Mouse (Mus musculus) CH12.LX (cell line): Measurements from ENCODE around the gene Astn2. TPM values are rescaled to one million over a fixed set of nuclear protein-coding genes. Genes with fewer than 3 reads are reported as not detected.

Source experiments
- DNase-seq: peaks from one replicate; pipeline ENCODE4 v3.0.0-alpha.2; 2013; ENCODE audit errors: extremely low read depth
- H3K27ac ChIP-seq: 2 replicates; pipeline ENCODE4 v1.5.1; 2012; ENCODE audit warnings: low read depth, mild to moderate bottlenecking, control low read depth, moderate library complexity; ENCODE audit not compliant: insufficient read depth
- H3K27me3 ChIP-seq: replicated peaks from 2 replicates; pipeline ENCODE3; 2012; ENCODE audit warnings: inconsistent platforms
- H3K36me3 ChIP-seq, 2 experiments: replicated peaks in 1 of 2; 2 replicates each; pipeline versions ENCODE3 to v1.6.1; 2012; ENCODE audit warnings: inconsistent platforms in 1 of 2, low read length in 1 of 2, mild to moderate bottlenecking in 1 of 2, mixed read lengths in 1 of 2, moderate library complexity in 1 of 2; ENCODE audit not compliant: control insufficient read depth in 1 of 2, insufficient read depth in 1 of 2
- H3K4me1 ChIP-seq, 2 experiments: 2 replicates each; pipeline ENCODE4 v1.6.1; 2012; ENCODE audit warnings: inconsistent platforms in 1 of 2, moderate library complexity in 1 of 2; ENCODE audit not compliant: insufficient read depth in 2 of 2, control insufficient read depth in 1 of 2
- H3K4me2 ChIP-seq: 2 replicates; pipeline ENCODE4 v1.6.1; 2012; ENCODE audit warnings: low read depth, mild to moderate bottlenecking, control low read depth; ENCODE audit not compliant: poor library complexity, insufficient read depth, severe bottlenecking
- H3K4me3 ChIP-seq, 3 experiments: fragments of 150-350 bp in 1 of 3; sonication (generic) in 1 of 3; replicated peaks in 1 of 3; 2 replicates each; pipeline versions ENCODE3 to v1.5.1; 2011 to 2012; ENCODE audit warnings: low read depth in 2 of 3, low read length in 2 of 3, mild to moderate bottlenecking in 2 of 3, moderate library complexity in 2 of 3, control low read depth in 1 of 3, improper control_type of control experiment in 1 of 3, inconsistent platforms in 1 of 3, mixed read lengths in 1 of 3; ENCODE audit not compliant: poor library complexity in 1 of 3
- H3K79me2 ChIP-seq: replicated peaks from 2 replicates; pipeline ENCODE4 v1.6.1; 2012; ENCODE audit warnings: mild to moderate bottlenecking, moderate library complexity; ENCODE audit not compliant: control insufficient read depth, poor library complexity, insufficient read depth, severe bottlenecking; ENCODE audit errors: extremely low read depth
- H3K9ac ChIP-seq: 2 replicates; pipeline ENCODE4 v1.6.1; 2012; ENCODE audit warnings: low read depth, mild to moderate bottlenecking, control low read depth, moderate library complexity; ENCODE audit not compliant: insufficient read depth
- H3K9me3 ChIP-seq: replicated peaks from 2 replicates; pipeline ENCODE3; 2012; ENCODE audit warnings: low read length, inconsistent platforms, mixed read lengths
- CHD1 ChIP-seq: IDR thresholded peaks from 2 replicates; pipeline ENCODE4 v1.6.1; 2012; ENCODE audit warnings: low read depth, low read length, improper control_type of control experiment, inconsistent platforms
- CHD2 ChIP-seq: IDR thresholded peaks from 2 replicates; pipeline ENCODE4 v1.6.1; 2011; ENCODE audit warnings: low read length, improper control_type of control experiment
- EP300 ChIP-seq: IDR thresholded peaks from 2 replicates; pipeline ENCODE4 v1.6.1; 2011; ENCODE audit warnings: low read length, improper control_type of control experiment
- GABPA ChIP-seq: IDR thresholded peaks from 2 replicates; pipeline ENCODE4 v1.6.1; 2012; ENCODE audit warnings: low read depth, low read length, improper control_type of control experiment, inconsistent platforms; ENCODE audit not compliant: insufficient replicate concordance
- JUN ChIP-seq: IDR thresholded peaks from 2 replicates; pipeline ENCODE4 v1.6.1; 2011; ENCODE audit warnings: low read depth, mild to moderate bottlenecking, low read length, improper control_type of control experiment, moderate library complexity; ENCODE audit not compliant: insufficient read depth
- JUND ChIP-seq: conservative IDR thresholded peaks from 2 replicates; pipeline ENCODE4 v1.6.1; 2011; ENCODE audit warnings: low read depth, low read length, improper control_type of control experiment
- MAFK ChIP-seq: IDR thresholded peaks from 2 replicates; pipeline ENCODE4 v1.6.1; 2011; ENCODE audit warnings: low read length, improper control_type of control experiment; ENCODE audit not compliant: insufficient replicate concordance
- MAZ ChIP-seq: IDR thresholded peaks from 2 replicates; pipeline ENCODE4 v1.6.1; 2012; ENCODE audit warnings: low read depth, mild to moderate bottlenecking, inconsistent platforms, low read length, improper control_type of control experiment, moderate library complexity
- MYC ChIP-seq: IDR thresholded peaks from 2 replicates; pipeline ENCODE4 v1.6.1; 2011; ENCODE audit warnings: low read depth, mild to moderate bottlenecking, improper control_type of control experiment, low read length
- NRF1 ChIP-seq: IDR thresholded peaks from 2 replicates; pipeline ENCODE4 v1.6.1; 2014; ENCODE audit warnings: low read depth, mild to moderate bottlenecking, inconsistent platforms, low read length, improper control_type of control experiment, moderate library complexity
- SIN3A ChIP-seq: IDR thresholded peaks from 2 replicates; pipeline ENCODE4 v1.6.1; 2012; ENCODE audit warnings: low read length, improper control_type of control experiment, inconsistent platforms
- SMC3 ChIP-seq: IDR thresholded peaks from 2 replicates; pipeline ENCODE4 v1.6.1; 2011; ENCODE audit warnings: low read depth, low read length, improper control_type of control experiment
- USF1 ChIP-seq: IDR thresholded peaks from 2 replicates; pipeline ENCODE4 v1.6.1; 2014; ENCODE audit warnings: low read depth, mild to moderate bottlenecking, inconsistent platforms, low read length, improper control_type of control experiment
- ZKSCAN1 ChIP-seq: IDR thresholded peaks from 2 replicates; pipeline ENCODE4 v1.6.1; 2012; ENCODE audit warnings: low read depth, inconsistent platforms, low read length, improper control_type of control experiment, borderline replicate concordance
- ZMIZ1 ChIP-seq: IDR thresholded peaks from 2 replicates; pipeline ENCODE4 v1.6.1; 2012; ENCODE audit warnings: low read depth, mild to moderate bottlenecking, inconsistent platforms, low read length, improper control_type of control experiment
- dilution Hi-C: fragments of 300-500 bp; cut with MboI; formaldehyde crosslinking; loops from 2 replicates; pipeline ENCODE4 v1.14.3; 2020; ENCODE audit warnings: low sequenced_read_pairs; ENCODE audit not compliant: extremely low pct_unique_long_range_greater_than_20kb, extremely low pct_ligation_motif_present
- in situ Hi-C: fragments of 300-500 bp; cut with MboI; formaldehyde crosslinking; loops from 3 replicates; pipeline ENCODE4 v1.14.3; 2019; ENCODE audit warnings: low sequenced_read_pairs, low pct_ligation_motif_present, low pct_unique_long_range_greater_than_20kb, mixed read lengths
- polyA plus RNA-seq: library from polyadenylated mRNA; unstranded; fragments of >175 nt; gene quantifications from 2 replicates; pipeline ENCODE4 v1.2.1, GENCODE M21; 2012; ENCODE audit warnings: low read depth; ENCODE audit not compliant: insufficient read length
- total RNA-seq, 2 experiments: library from RNA; depleted of rRNA; stranded (reverse); fragments of 300-350 nt in 1 of 2; fragments of >200 nt in 1 of 2; gene quantifications; 2 replicates each; pipeline ENCODE4 v1.2.3; 2012 to 2014

Astn2 gene
- total and polyA plus RNA-seq, 3 experiments: not detected

- no peak for DNase-seq
- dilution Hi-C loops: no loop called here
- TF ChIP-seq MYC (no peak), ZMIZ1 (no peak), MAZ (no peak), MAFK (no peak), GABPA (no peak), CHD2 (no peak), ZKSCAN1 (no peak), USF1 (no peak), SIN3A (no peak), JUN (no peak), CHD1 (no peak)
- TF ChIP-seq, all 38 proteins: peak for 0
These were observed 73.7 kb downstream of the Astn2 start for GRCm38 (mm10) chr4:66330600-66331285.

GRCm38 (mm10) chr4:66321051-66321450 is 83.4 kb downstream of the Astn2 start:
- dilution Hi-C loops (no loop called here), in situ Hi-C loops (no loop called here)
- H3K4me1 ChIP-seq: no peaks in the 10 kb centered on the region
- TF ChIP-seq CHD1: no peak
- TF ChIP-seq CHD2: no peak
- TF ChIP-seq, all 38 proteins: peak for 0
- Histone ChIP-seq H3K79me2 (no peaks in the 10 kb centered on the region), H3K9ac (no peak overlapping the region), H3K9me3 (peaks cover 51% of the 10 kb centered on the region), H3K27me3 (no peaks in the 10 kb centered on the region), H3K4me2 (no peak overlapping the region), H3K27ac (no peak overlapping the region), H3K4me3 (no peak overlapping the region), H3K36me3 (no peaks in the 10 kb centered on the region)
- no peak for DNase-seq

More at GRCm38 (mm10) chr4:66330600-66331285, 73.7 kb downstream of the Astn2 start:
- H3K4me1 ChIP-seq: no peaks in the 10 kb centered on the region
- H3K27me3 ChIP-seq: no peaks in the 10 kb centered on the region
- H3K9me3 ChIP-seq: peaks cover 38% of the 10 kb centered on the region
- H3K79me2 ChIP-seq: no peaks in the 10 kb centered on the region
- in situ Hi-C loops: no loop called here
- H3K27ac ChIP-seq: no peak overlapping the region
- H3K4me2 ChIP-seq: no peak overlapping the region
- H3K4me3 ChIP-seq: no peak overlapping the region
- no peaks in the 10 kb centered on the region for H3K36me3 ChIP-seq
- H3K9ac ChIP-seq: no peak overlapping the region

GRCm38 (mm10) chr4:66314806-66315484 is 89.5 kb downstream of the Astn2 start:
- Histone ChIP-seq H3K79me2 (no peaks in the 10 kb centered on the region), H3K9ac (no peak overlapping the region), H3K27me3 (no peaks in the 10 kb centered on the region), H3K4me2 (no peak overlapping the region), H3K4me3 (no peak overlapping the region), H3K36me3 (no peaks in the 10 kb centered on the region), H3K4me1 (no peaks in the 10 kb centered on the region), H3K27ac (no peak overlapping the region), H3K9me3 (peaks cover 37% of the 10 kb centered on the region)
- DNase-seq: no peak
- in situ Hi-C loops (no loop called here), dilution Hi-C loops (no loop called here)
- TF ChIP-seq JUND (no peak), GABPA (no peak), NRF1 (no peak), SMC3 (no peak), EP300 (no peak), ZMIZ1 (no peak), CHD2 (no peak)
